22 mouse cellular contexts compared by ENCODE assay signal in the genomic region with DNA sequence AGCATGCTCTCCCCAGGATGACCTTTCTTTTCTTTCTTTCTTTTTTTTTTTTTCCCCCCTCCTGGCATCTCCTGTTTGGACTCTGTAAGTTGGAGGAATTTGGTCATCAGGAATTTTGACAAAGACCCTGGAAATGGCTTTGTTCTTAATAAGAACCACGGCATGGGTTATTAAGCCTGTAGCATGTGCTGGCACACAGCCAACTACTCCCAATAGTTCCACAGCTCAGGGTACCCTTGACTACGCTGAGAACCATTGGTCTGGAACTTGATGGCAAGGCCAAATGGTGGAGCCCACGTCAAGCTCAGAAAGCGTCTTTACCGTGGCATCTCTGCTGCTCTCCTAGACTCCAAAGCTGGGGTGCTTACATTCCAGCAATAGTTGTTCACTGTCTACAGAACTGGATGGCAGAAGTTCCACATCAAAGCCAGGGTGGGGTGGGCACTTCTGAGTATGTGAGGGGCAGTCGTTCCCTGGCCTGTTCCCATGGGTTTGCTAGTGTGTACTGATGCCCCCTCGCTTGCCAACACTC. TPM values are rescaled to one million over a fixed set of nuclear protein-coding genes. Genes with fewer than 3 reads are reported as not detected.
A peak's percentile ranks its signal among the peaks of the same experiment; 100 is the strongest.
DNase-seq lines count a peak whose midpoint lies in the region; ATAC-seq lines count a peak whose summit lies in the region.
"Had no signal": no experiment of that assay in that cellular context is flagged by ENCODE, and none has a peak within 500 bp of the region (broad histone marks: within the 10 kb centered on the region; RNA-seq: fewer than 3 reads in every experiment).

No protein-coding gene starts in this region.

- no peaks in the 10 kb centered on the region for H3K27me3 ChIP-seq in hindbrain, embryonic 13.5 days
- H3K27me3 ChIP-seq in hindbrain, embryonic 12.5 days, result no peaks in the 10 kb centered on the region
- H3K27me3 ChIP-seq in midbrain, embryonic 14.5 days (ENCODE audit: control insufficient read depth, insufficient read depth, low read length), result no peaks in the 10 kb centered on the region
- H3K27me3 ChIP-seq: forebrain, embryonic 12.5 days; limb, embryonic 15.5 days; stomach, embryonic 15.5 days had no signal

- no peak overlapping the region for H3K4me3 ChIP-seq in hindbrain, embryonic 13.5 days
- H3K4me3 ChIP-seq in hindbrain, embryonic 12.5 days, result no peak overlapping the region
- no peak overlapping the region for H3K4me3 ChIP-seq in midbrain, embryonic 14.5 days (replicated peaks; ENCODE audit: low read depth, low read length)
- H3K4me3 ChIP-seq: forebrain, embryonic 12.5 days; limb, embryonic 15.5 days; myocyte; stomach, embryonic 15.5 days had no signal

- no peaks in the 10 kb centered on the region for H3K36me3 ChIP-seq in hindbrain, embryonic 13.5 days
- no peaks in the 10 kb centered on the region for H3K36me3 ChIP-seq in hindbrain, embryonic 12.5 days
- H3K36me3 ChIP-seq in midbrain, embryonic 14.5 days (ENCODE audit: control insufficient read depth, insufficient read depth, low read length), result no peaks in the 10 kb centered on the region
- H3K36me3 ChIP-seq: forebrain, embryonic 12.5 days; limb, embryonic 15.5 days; stomach, embryonic 15.5 days had no signal

- no peaks in the 10 kb centered on the region for H3K9me3 ChIP-seq in hindbrain, embryonic 13.5 days
- no peaks in the 10 kb centered on the region for H3K9me3 ChIP-seq in hindbrain, embryonic 12.5 days (replicated peaks)
- no peaks in the 10 kb centered on the region for H3K9me3 ChIP-seq in midbrain, embryonic 14.5 days (ENCODE audit: control insufficient read depth, low read length)
- H3K9me3 ChIP-seq: forebrain, embryonic 12.5 days; limb, embryonic 15.5 days; stomach, embryonic 15.5 days had no signal

- H3K4me1 ChIP-seq in hindbrain, embryonic 13.5 days (replicated peaks), result peaks cover 19% of the 10 kb centered on the region
- peaks cover 13% of the 10 kb centered on the region for H3K4me1 ChIP-seq in hindbrain, embryonic 12.5 days
- H3K4me1 ChIP-seq in midbrain, embryonic 14.5 days (ENCODE audit: control insufficient read depth, insufficient read depth, low read length), result no peaks in the 10 kb centered on the region

- H3K4me2 ChIP-seq in hindbrain, embryonic 13.5 days, result no peak overlapping the region
- no peak overlapping the region for H3K4me2 ChIP-seq in hindbrain, embryonic 12.5 days (replicated peaks)
- no peak overlapping the region for H3K4me2 ChIP-seq in midbrain, embryonic 14.5 days (ENCODE audit: low read length)
- H3K4me2 ChIP-seq: forebrain, embryonic 12.5 days; heart, embryonic 11.5 days; limb, embryonic 15.5 days; midbrain, embryonic 11.5 days; stomach, embryonic 15.5 days had no signal

- 0 out of 2 replicates have a peak overlapping the region, but pooled peaks have one; percentile 12 for H3K27ac ChIP-seq in hindbrain, embryonic 13.5 days
- no peak overlapping the region for H3K27ac ChIP-seq in hindbrain, embryonic 12.5 days
- no peak overlapping the region for H3K27ac ChIP-seq in midbrain, embryonic 14.5 days (replicated peaks; ENCODE audit: low read depth, low read length)
- H3K27ac ChIP-seq: forebrain, embryonic 12.5 days; limb, embryonic 15.5 days; stomach, embryonic 15.5 days had no signal

- no peak for ATAC-seq in hindbrain, embryonic 13.5 days (ENCODE audit: low FRiP score)
- no peak for ATAC-seq in hindbrain, embryonic 12.5 days (ENCODE audit: low FRiP score)
- ATAC-seq in midbrain, embryonic 14.5 days (ENCODE audit: low FRiP score, low TSS enrichment), result no peak
- ATAC-seq: inflammation-experienced regulatory T-cells, adult 6 months; liver, postnatal 0 days had no signal

- no peak overlapping the region for H3K9ac ChIP-seq in hindbrain, embryonic 13.5 days
- no peak overlapping the region for H3K9ac ChIP-seq in hindbrain, embryonic 12.5 days
- H3K9ac ChIP-seq in midbrain, embryonic 14.5 days (replicated peaks; ENCODE audit: low read length), result no peak overlapping the region
- H3K9ac ChIP-seq: forebrain, embryonic 12.5 days; limb, embryonic 15.5 days; liver, postnatal 0 days; stomach, embryonic 15.5 days had no signal

- WGBS in hindbrain, embryonic 13.5 days, result 65% methylated on average over 7 of the region's 7 CpGs
- WGBS in hindbrain, embryonic 12.5 days, result 72% methylated on average over 7 of the region's 7 CpGs
- 73% methylated on average over 7 of the region's 7 CpGs for WGBS in midbrain, embryonic 14.5 days

- peak; percentile 19 for DNase-seq in NIH3T3 (ENCODE audit: low read depth)
- DNase-seq in kidney, adult 8-10 months, result peak; percentile 38 to 46
- peak; percentile 70 to 77 for DNase-seq in kidney, postnatal 25 days
- no peak for DNase-seq in midbrain, embryonic 14.5 days
- DNase-seq in spleen, postnatal 10 days (ENCODE audit: low spot score in 2 of 2), result no peak
- DNase-seq in right cerebral cortex, postnatal 10 days (ENCODE audit: low spot score in 2 of 2), result no peak
- DNase-seq: adrenal gland, postnatal 25 days; cerebellum, adult 8-10 months; heart, postnatal 14 days; liver, postnatal 0 days; lung, postnatal 36 days; right cerebral cortex, adult 18-20 months; thymus, adult 2 months had no signal

RNA-seq across cellular contexts. Expression of a gene that starts 21.7 kb away (rescaled TPM):
- 1.6 and 2.1 TPM in 2 replicates for polyA plus RNA-seq in hindbrain, embryonic 13.5 days (2015; fragmentation: Nextera tagmentation; extraction: Ambion mirVana)
- polyA plus RNA-seq in hindbrain, embryonic 12.5 days (2016; fragmentation: Nextera tagmentation; extraction: Ambion mirVana), result 3.0 and 3.6 TPM in 2 replicates
- polyA plus RNA-seq in midbrain, embryonic 14.5 days (2014; fragmentation: Nextera tagmentation; extraction: Ambion mirVana), result 0.20 and 1.1 TPM in 2 replicates

Comparison
In these comparisons a context has a peak if more than half of its experiments do, and no peak if none do; other contexts are left out.
1. DNase-seq: peak in NIH3T3 (single experiment), kidney, adult 8-10 months (2 of 2) and kidney, postnatal 25 days (2 of 2); none in midbrain, embryonic 14.5 days (single experiment), spleen, postnatal 10 days (0 of 2) and right cerebral cortex, postnatal 10 days (0 of 2).